Mouse (Mus musculus): ENCODE data around the gene Ccdc190. TPM values are rescaled to one million over a fixed set of nuclear protein-coding genes. Genes with fewer than 3 reads are reported as not detected.
A peak's percentile ranks its signal among the peaks of the same experiment; 100 is the strongest.

Ccdc190 gene
- total and polyA plus RNA-seq, 2 experiments from 2014 or later: 1.5 to 12.2 TPM

GRCm38 (mm10) chr1:169927753-169928369, 587 bp upstream of the Ccdc190 start:
- TF ChIP-seq CTCF (IDR thresholded peaks at IDR 0.05; ENCODE audit: low read depth): no peak
- Histone ChIP-seq H3K4me3 (ENCODE audit: low read length) (no peak overlapping the region), H3K4me1 (ENCODE audit: insufficient read depth, low read length) (no peaks in the 10 kb centered on the region), H3K9ac (replicated peaks; ENCODE audit: low read length) (no peak overlapping the region), H3K36me3 (ENCODE audit: insufficient read depth, low read length) (no peaks in the 10 kb centered on the region), H3K27ac (peak overlapping the region; percentile 70), H3K9me3 (ENCODE audit: low read length) (no peaks in the 10 kb centered on the region), H3K4me2 (ENCODE audit: low read depth, low read length) (peak overlapping the region; percentile 45), H3K27me3 (ENCODE audit: insufficient read depth, low read length) (no peaks in the 10 kb centered on the region)
- whole genome bisulfite sequencing: 39% methylated on average over 8 of the region's 8 CpGs
- ATAC-seq (peak; percentile 60), DNase-seq (ENCODE audit: low spot score) (peak; percentile 30)

- no peaks in the 10 kb centered on the region for H3K27me3 ChIP-seq (ENCODE audit: insufficient read depth, low read length)
- no peak overlapping the region for H3K9ac ChIP-seq (replicated peaks; ENCODE audit: low read length)
- WGBS: 70% methylated on average over 7 of the region's 7 CpGs
- H3K4me1 ChIP-seq (ENCODE audit: insufficient read depth, low read length): 0 out of 2 replicates have a peak, but pooled peaks cover 5% of the 10 kb centered on the region
- no peaks in the 10 kb centered on the region for H3K36me3 ChIP-seq (ENCODE audit: insufficient read depth, low read length)
- no peaks in the 10 kb centered on the region for H3K9me3 ChIP-seq (ENCODE audit: low read length)
- no peak for DNase-seq (ENCODE audit: low spot score)
- no peak for TF ChIP-seq CTCF (IDR thresholded peaks at IDR 0.05; ENCODE audit: low read depth)
- no peak overlapping the region for H3K4me2 ChIP-seq (ENCODE audit: low read depth, low read length)
- H3K4me3 ChIP-seq (ENCODE audit: low read length): no peak overlapping the region
- peak overlapping the region; percentile 36; the same call in 1 of the 2 replicates for H3K27ac ChIP-seq
- no peak for ATAC-seq
These were observed 3.2 kb downstream of the Ccdc190 start for GRCm38 (mm10) chr1:169931698-169932097.

GRCm38 (mm10) chr1:169932122-169932746, 3.8 kb downstream of the Ccdc190 start:
- Histone ChIP-seq H3K9ac (replicated peaks; ENCODE audit: low read length) (no peak overlapping the region), H3K27ac (peak overlapping the region; percentile 36; the same call in 1 of the 2 replicates), H3K4me3 (ENCODE audit: low read length) (no peak overlapping the region), H3K4me1 (ENCODE audit: insufficient read depth, low read length) (0 out of 2 replicates have a peak, but pooled peaks cover 5% of the 10 kb centered on the region), H3K4me2 (ENCODE audit: low read depth, low read length) (no peak overlapping the region), H3K36me3 (ENCODE audit: insufficient read depth, low read length) (no peaks in the 10 kb centered on the region), H3K9me3 (ENCODE audit: low read length) (no peaks in the 10 kb centered on the region), H3K27me3 (ENCODE audit: insufficient read depth, low read length) (no peaks in the 10 kb centered on the region)
- 39% methylated on average over 7 of the region's 7 CpGs for WGBS
- DNase-seq (ENCODE audit: low spot score) (peak; percentile 30), ATAC-seq (no peak)
- TF ChIP-seq CTCF (IDR thresholded peaks at IDR 0.05; ENCODE audit: low read depth): no peak

GRCm38 (mm10) chr1:169934005-169934725, 5.7 kb downstream of the Ccdc190 start:
- no peaks in the 10 kb centered on the region for H3K36me3 ChIP-seq (ENCODE audit: insufficient read depth, low read length)
- ATAC-seq (peak; percentile 92), DNase-seq (ENCODE audit: low spot score) (peak; percentile 89)
- 0 out of 2 replicates have a peak, but pooled peaks cover 5% of the 10 kb centered on the region for H3K4me1 ChIP-seq (ENCODE audit: insufficient read depth, low read length)
- H3K27me3 ChIP-seq (ENCODE audit: insufficient read depth, low read length): no peaks in the 10 kb centered on the region
- peak overlapping the region; percentile 77 for H3K27ac ChIP-seq
- H3K4me2 ChIP-seq (ENCODE audit: low read depth, low read length): peak overlapping the region; percentile 55
- WGBS: 12% methylated on average over 16 of the region's 16 CpGs
- no peaks in the 10 kb centered on the region for H3K9me3 ChIP-seq (ENCODE audit: low read length)
- peak overlapping the region; percentile 31 for H3K4me3 ChIP-seq (ENCODE audit: low read length)
- 0 out of 2 replicates have a peak overlapping the region, but pooled peaks have one; percentile 30 for H3K9ac ChIP-seq (replicated peaks; ENCODE audit: low read length)
- peak; percentile 73 for TF ChIP-seq CTCF (IDR thresholded peaks at IDR 0.05; ENCODE audit: low read depth)

- TF ChIP-seq CTCF (IDR thresholded peaks at IDR 0.05; ENCODE audit: low read depth): peak; percentile 84
- ATAC-seq: no peak
These were observed 10.9 kb downstream of the Ccdc190 start for GRCm38 (mm10) chr1:169939345-169939744.

GRCm38 (mm10) chr1:169946004-169946403, 17.6 kb downstream of the Ccdc190 start:
- WGBS: 69% methylated on average over 3 of the region's 3 CpGs
- no peak for DNase-seq (ENCODE audit: low spot score)
- Histone ChIP-seq H3K36me3 (ENCODE audit: insufficient read depth, low read length) (no peaks in the 10 kb centered on the region), H3K9me3 (ENCODE audit: low read length) (no peaks in the 10 kb centered on the region), H3K9ac (replicated peaks; ENCODE audit: low read length) (no peak overlapping the region), H3K4me3 (ENCODE audit: low read length) (no peak overlapping the region), H3K4me1 (ENCODE audit: insufficient read depth, low read length) (no peaks in the 10 kb centered on the region), H3K27ac (no peak overlapping the region), H3K27me3 (ENCODE audit: insufficient read depth, low read length) (no peaks in the 10 kb centered on the region), H3K4me2 (ENCODE audit: low read depth, low read length) (no peak overlapping the region)
- TF ChIP-seq CTCF (IDR thresholded peaks at IDR 0.05; ENCODE audit: low read depth): no peak
- no peak for ATAC-seq

More at GRCm38 (mm10) chr1:169939345-169939744, 10.9 kb downstream of the Ccdc190 start:
- WGBS: 8% methylated on average over 2 of the region's 2 CpGs
- no peak overlapping the region for H3K27ac ChIP-seq
- H3K36me3 ChIP-seq (ENCODE audit: insufficient read depth, low read length): no peaks in the 10 kb centered on the region
- no peak overlapping the region for H3K9ac ChIP-seq (replicated peaks; ENCODE audit: low read length)
- DNase-seq (ENCODE audit: low spot score): peak; percentile 86
- no peaks in the 10 kb centered on the region for H3K9me3 ChIP-seq (ENCODE audit: low read length)
- no peaks in the 10 kb centered on the region for H3K27me3 ChIP-seq (ENCODE audit: insufficient read depth, low read length)
- H3K4me3 ChIP-seq (ENCODE audit: low read length): no peak overlapping the region
- no peak overlapping the region for H3K4me2 ChIP-seq (ENCODE audit: low read depth, low read length)
- H3K4me1 ChIP-seq (ENCODE audit: insufficient read depth, low read length): no peaks in the 10 kb centered on the region
